Mouse (Mus musculus) limb, embryonic 14.5 days (tissue): Measurements from ENCODE around the gene Fbxo6. TPM values are rescaled to one million over a fixed set of nuclear protein-coding genes. Genes with fewer than 3 reads are reported as not detected.
A peak's percentile ranks its signal among the peaks of the same experiment; 100 is the strongest.
"Not testable (repeated sequence)": the region's sequence is repeated elsewhere in the genome, so short reads cannot be mapped to it uniquely, and the experiment has no call there.

Source experiments
- ATAC-seq: fragments of 200-750 bp; cut with Nextera tagmentation; 2 replicates; pipeline ENCODE4 v1.8.0; 2017; ENCODE audit warnings: low read depth, moderate number of reproducible peaks, moderate TSS enrichment; ENCODE audit not compliant: low FRiP score
- DNase-seq: peaks from one replicate; pipeline ENCODE4 v3.0.0-alpha.2; 2015; ENCODE audit warnings: low spot score
- H3K27ac ChIP-seq: fragments of 300-500 bp; sonication (generic); replicated peaks from 2 replicates; pipeline ENCODE4 v1.5.1; 2014; ENCODE audit warnings: low read depth, mild to moderate bottlenecking, low read length, moderate library complexity, mixed read lengths
- H3K27me3 ChIP-seq: fragments of 300-500 bp; sonication (generic); 2 replicates; pipeline ENCODE4 v1.6.1; 2014; ENCODE audit warnings: low read length, mixed read lengths; ENCODE audit not compliant: control insufficient read depth, insufficient read depth
- H3K36me3 ChIP-seq: fragments of 300-500 bp; sonication (generic); 2 replicates; pipeline ENCODE4 v1.6.1; 2014; ENCODE audit warnings: mild to moderate bottlenecking, low read length, moderate library complexity, mixed read lengths; ENCODE audit not compliant: control insufficient read depth, insufficient read depth
- H3K4me1 ChIP-seq: fragments of 300-500 bp; sonication (generic); 2 replicates; pipeline ENCODE4 v1.6.1; 2014; ENCODE audit warnings: antibody characterized with exemption, low read length, mixed read lengths; ENCODE audit not compliant: control insufficient read depth, insufficient read depth
- H3K4me2 ChIP-seq: fragments of 300-500 bp; sonication (generic); replicated peaks from 2 replicates; pipeline ENCODE4 v1.6.1; 2014; ENCODE audit warnings: low read depth, mild to moderate bottlenecking, low read length, moderate library complexity; ENCODE audit not compliant: severe bottlenecking
- H3K4me3 ChIP-seq: fragments of 300-500 bp; sonication (generic); replicated peaks from 2 replicates; pipeline ENCODE4 v1.5.1; 2014; ENCODE audit warnings: low read length
- H3K9ac ChIP-seq: fragments of 300-500 bp; sonication (generic); 2 replicates; pipeline ENCODE4 v1.6.1; 2014; ENCODE audit warnings: mild to moderate bottlenecking, low read depth, low read length, moderate library complexity; ENCODE audit not compliant: severe bottlenecking
- H3K9me3 ChIP-seq: fragments of 300-500 bp; sonication (generic); 2 replicates; pipeline ENCODE4 v1.6.1; 2016; ENCODE audit warnings: low read length; ENCODE audit not compliant: control insufficient read depth
- POLR2A ChIP-seq: fragments of 200-500 bp; IDR thresholded peaks from 2 replicates; pipeline ENCODE4 v1.8.0; 2012; ENCODE audit warnings: inconsistent platforms, mild to moderate bottlenecking, moderate library complexity, borderline replicate concordance; ENCODE audit not compliant: insufficient read depth, insufficient read length; ENCODE audit errors: extremely low read depth
- WGBS: fragments of 180-500 bp; shearing (Covaris S2); extraction: QIAGEN DNeasy Blood & Tissue Kit; methylation state at CpG from one replicate; pipeline ENCODE4 v1.1.7; 2014; 5-methylcytosine and 5-hydroxymethylcytosine counted together
- polyA plus RNA-seq, 2 experiments: library from polyadenylated mRNA; depleted of rRNA in 1 of 2; stranded (reverse) in 1 of 2; unstranded in 1 of 2; fragments of >200 nt; fragmentation: Nextera tagmentation in 1 of 2; extraction: Ambion mirVana in 1 of 2; gene quantifications; 2 replicates each; pipeline versions ENCODE4 v1.2.1 to v1.2.3; 2012 to 2014

Fbxo6 gene
- polyA plus RNA-seq, 2 experiments: 12.4 to 16.4 TPM

DNA sequence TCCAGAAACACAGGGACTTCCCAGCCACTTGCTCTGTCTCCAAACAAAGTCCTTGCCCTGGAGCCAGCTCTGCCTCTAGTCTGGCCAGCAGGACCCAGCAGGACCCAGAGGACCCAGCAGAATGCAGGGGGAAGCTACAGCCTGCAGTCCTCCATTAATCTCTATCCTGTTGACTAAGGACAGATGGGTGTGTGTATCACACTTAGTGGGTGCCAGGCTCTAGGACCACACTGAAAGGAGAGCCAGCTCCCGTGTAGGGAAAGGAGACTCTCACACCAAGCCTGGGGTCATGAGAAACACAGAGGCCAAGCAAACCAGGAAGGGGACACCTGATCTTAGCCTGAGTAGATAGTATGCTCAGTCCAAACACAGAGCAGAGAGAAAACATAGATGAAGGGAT is 23.7 kb downstream of the Fbxo6 start:
- Histone ChIP-seq H3K4me3 (no peak overlapping the region), H3K4me2 (no peak overlapping the region), H3K9me3 (no peaks in the 10 kb centered on the region), H3K36me3 (no peaks in the 10 kb centered on the region), H3K9ac (no peak overlapping the region), H3K27me3 (peaks cover 16% of the 10 kb centered on the region; the same call in 1 of the 2 replicates), H3K4me1 (peaks cover 6% of the 10 kb centered on the region; the same call in 1 of the 2 replicates), H3K27ac (no peak overlapping the region)
- DNase-seq: no peak
- 56% methylated on average over 1 of the region's 1 CpGs for WGBS
- no peak for TF ChIP-seq POLR2A
- ATAC-seq: no peak

DNA sequence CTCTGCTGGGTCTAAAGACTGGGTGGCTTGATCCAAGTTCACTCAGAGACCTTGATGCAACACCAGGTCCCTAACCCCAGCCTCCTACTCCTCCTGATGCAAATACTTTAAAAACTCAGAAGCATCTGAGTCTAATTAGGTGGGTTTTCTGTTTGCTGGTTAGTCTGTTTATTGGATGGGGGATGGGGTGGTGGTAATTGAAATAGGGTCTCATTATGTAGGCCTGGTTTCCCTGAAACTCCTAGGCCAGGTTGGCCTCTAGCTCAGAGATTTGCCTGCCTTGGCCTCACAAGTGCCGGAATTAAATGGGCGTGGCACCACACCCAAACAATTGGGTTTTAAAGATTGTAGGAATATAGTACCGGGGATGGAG is 29.3 kb downstream of the Fbxo6 start:
- no peaks in the 10 kb centered on the region for H3K9me3 ChIP-seq
- no peaks in the 10 kb centered on the region for H3K36me3 ChIP-seq
- no peak overlapping the region for H3K9ac ChIP-seq
- no peak overlapping the region for H3K4me3 ChIP-seq
- DNase-seq: no peak
- no peaks in the 10 kb centered on the region for H3K27me3 ChIP-seq
- 21% methylated on average over 3 of the region's 3 CpGs for WGBS
- TF ChIP-seq POLR2A: no peak
- peak; percentile 14; the same call in 1 of the 2 replicates for ATAC-seq
- peaks cover 9% of the 10 kb centered on the region; the same call in 1 of the 2 replicates for H3K4me1 ChIP-seq
- no peak overlapping the region for H3K4me2 ChIP-seq
- no peak overlapping the region for H3K27ac ChIP-seq

DNA sequence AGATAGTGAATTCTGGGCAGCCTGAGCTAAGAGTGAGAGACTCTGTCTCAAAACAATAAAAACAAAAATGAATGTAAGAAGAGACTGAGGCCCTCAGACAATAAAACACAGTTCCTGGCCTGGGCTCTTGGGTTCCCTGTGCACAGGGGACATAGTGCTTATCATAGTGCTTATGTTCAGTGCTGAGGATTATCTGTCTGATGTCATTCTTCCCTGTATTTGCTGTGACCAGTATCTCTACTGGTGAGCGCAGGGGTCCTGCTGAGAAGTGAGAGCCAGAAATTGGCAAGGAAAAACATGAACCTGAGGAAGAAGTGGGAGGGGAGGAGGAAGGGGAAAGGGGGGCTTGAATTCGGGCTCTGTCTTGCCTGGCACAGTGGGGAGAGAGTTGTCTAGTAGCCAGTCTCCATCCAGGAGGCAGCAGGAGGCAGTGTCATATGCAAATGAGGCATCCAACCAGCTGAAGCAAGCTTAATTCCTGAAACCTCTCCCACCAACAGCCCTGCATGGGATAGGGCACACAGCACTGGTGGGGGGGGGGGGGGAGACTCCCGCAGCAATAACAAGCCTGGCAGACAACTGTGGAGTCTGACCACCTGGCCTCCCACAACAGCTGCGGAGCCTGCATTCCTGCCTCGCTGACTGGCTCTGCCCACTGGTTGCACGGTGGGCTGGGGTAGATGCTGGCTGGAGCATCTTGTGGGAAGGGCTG is 29.8 kb downstream of the Fbxo6 start:
- no peak for TF ChIP-seq POLR2A
- H3K9ac ChIP-seq: no peak overlapping the region
- H3K4me1 ChIP-seq: peaks cover 9% of the 10 kb centered on the region; the same call in 1 of the 2 replicates
- no peaks in the 10 kb centered on the region for H3K36me3 ChIP-seq
- H3K27me3 ChIP-seq: no peaks in the 10 kb centered on the region
- H3K4me2 ChIP-seq: no peak overlapping the region
- H3K9me3 ChIP-seq: no peaks in the 10 kb centered on the region
- peak overlapping the region; percentile 26; the same call in 1 of the 2 replicates for H3K27ac ChIP-seq
- 6% methylated on average over 6 of the region's 6 CpGs for WGBS
- H3K4me3 ChIP-seq: no peak overlapping the region
- ATAC-seq (peak; percentile 92), DNase-seq (peak; percentile 58)

DNA sequence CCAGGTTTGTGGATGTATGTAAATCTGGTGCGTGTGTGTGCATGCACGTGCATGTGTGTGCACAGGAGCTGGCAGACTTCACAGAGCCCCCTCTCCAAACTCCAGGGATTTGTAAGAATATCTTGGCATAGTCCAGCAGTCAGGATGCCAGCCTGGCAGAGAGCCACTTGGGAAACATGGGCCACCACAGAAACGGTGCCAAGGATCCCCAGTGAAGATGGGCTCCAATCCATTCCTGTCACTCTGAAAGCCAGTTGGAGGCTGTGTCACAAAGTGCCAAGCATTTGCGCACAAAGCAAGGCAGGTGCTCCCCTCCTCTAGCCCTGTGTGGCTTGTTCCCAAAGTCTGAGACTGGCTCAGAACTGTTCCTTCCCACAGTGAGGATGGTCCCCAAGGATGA is 30.6 kb downstream of the Fbxo6 start:
- Histone ChIP-seq H3K27ac (no peak overlapping the region), H3K9ac (no peak overlapping the region), H3K27me3 (no peaks in the 10 kb centered on the region), H3K4me2 (no peak overlapping the region), H3K9me3 (no peaks in the 10 kb centered on the region), H3K4me1 (peaks cover 9% of the 10 kb centered on the region; the same call in 1 of the 2 replicates), H3K36me3 (no peaks in the 10 kb centered on the region), H3K4me3 (no peak overlapping the region)
- ATAC-seq (no peak), DNase-seq (no peak)
- WGBS: 74% methylated on average over 4 of the region's 4 CpGs
- TF ChIP-seq POLR2A: no peak

DNA sequence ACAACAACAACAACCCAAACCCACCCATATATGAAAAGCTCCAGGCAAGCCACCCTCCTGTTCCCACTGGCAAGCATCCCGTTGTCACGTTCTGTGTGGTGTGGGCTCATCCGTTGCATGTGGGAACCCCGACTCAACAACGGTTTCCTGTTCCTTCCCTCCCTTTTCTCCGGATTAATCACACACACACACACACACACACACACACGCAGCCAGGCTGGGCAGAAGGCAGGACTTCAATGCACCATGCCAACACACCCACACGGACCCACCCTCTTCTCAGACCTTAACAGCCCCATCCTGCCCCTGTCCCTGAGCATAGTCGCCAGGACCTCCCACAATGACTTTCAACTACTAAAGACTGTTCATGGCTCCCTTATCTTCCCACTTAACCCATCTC is 31.4 kb downstream of the Fbxo6 start:
- DNase-seq (no peak), ATAC-seq (no peak)
- no peak for TF ChIP-seq POLR2A
- H3K9me3 ChIP-seq: no peaks in the 10 kb centered on the region
- WGBS: 76% methylated on average over 9 of the region's 9 CpGs
- peaks cover 12% of the 10 kb centered on the region for H3K4me1 ChIP-seq
- H3K36me3 ChIP-seq: no peaks in the 10 kb centered on the region
- H3K4me2 ChIP-seq: no peak overlapping the region
- H3K27ac ChIP-seq: no peak overlapping the region
- no peak overlapping the region for H3K9ac ChIP-seq
- H3K27me3 ChIP-seq: no peaks in the 10 kb centered on the region
- H3K4me3 ChIP-seq: no peak overlapping the region

DNA sequence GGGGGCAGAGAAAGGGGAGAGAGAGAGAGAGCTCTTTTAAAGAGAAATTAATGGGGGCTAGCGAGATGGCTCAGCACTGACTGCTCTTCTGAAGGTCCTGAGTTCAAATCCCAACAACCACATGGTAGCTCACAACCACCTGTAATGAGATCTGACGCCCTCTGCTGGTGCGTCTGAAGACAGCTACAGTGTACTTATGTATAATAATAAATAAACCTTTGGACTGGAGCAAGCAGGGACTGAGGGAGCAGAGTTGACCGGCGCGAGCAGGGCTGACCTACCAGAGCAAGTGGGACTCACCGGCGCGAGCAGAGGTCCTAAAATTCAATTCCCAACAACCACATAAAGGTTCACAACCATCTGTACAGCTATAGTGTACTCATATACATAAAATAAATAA is 32.4 kb downstream of the Fbxo6 start:
- ATAC-seq, H3K4me3 ChIP-seq: not testable (repeated sequence)

More for the DNA sequence above, 32.4 kb downstream of the Fbxo6 start:
- not testable (repeated sequence) for H3K9me3 ChIP-seq, H3K4me2 ChIP-seq, H3K36me3 ChIP-seq, H3K9ac ChIP-seq, H3K27me3 ChIP-seq, DNase-seq, H3K27ac ChIP-seq
- H3K4me1 ChIP-seq: peaks cover 16% of the 10 kb centered on the region
- 88% methylated on average over 9 of the region's 9 CpGs for WGBS
